Comparison of ENCODE assay signal across 33 mouse cellular contexts in the genomic region with DNA sequence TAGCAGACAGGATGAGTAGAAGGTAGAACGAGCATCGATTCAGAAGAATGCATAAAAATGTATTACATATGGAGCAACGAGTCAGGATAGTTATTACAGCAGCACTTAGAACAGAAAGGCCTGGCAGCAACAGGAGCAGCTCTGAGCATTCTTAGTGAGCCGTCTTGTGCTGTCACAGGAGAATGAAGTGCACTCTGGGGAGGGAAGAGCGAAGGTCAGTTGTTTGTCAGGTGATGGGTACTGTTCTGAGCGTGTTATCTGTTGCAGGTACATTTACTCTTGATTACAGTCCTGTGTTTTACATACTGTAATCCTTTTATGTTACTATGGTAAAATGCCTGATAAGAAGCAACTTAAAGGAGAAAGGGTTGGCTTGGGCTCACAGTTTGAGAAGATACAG.
"Had no signal": no experiment of that assay in that cellular context is flagged by ENCODE, and none has a peak within 500 bp of the region (broad histone marks: within the 10 kb centered on the region; RNA-seq: fewer than 3 reads in every experiment).

No protein-coding gene starts in this region.

- ATAC-seq: hindbrain, embryonic 16.5 days; hindbrain, postnatal 0 days; inflammation-experienced regulatory T-cells, adult 6 months had no signal

- H3K27me3 ChIP-seq: heart, embryonic 12.5 days; heart, embryonic 13.5 days; heart, embryonic 15.5 days; hindbrain, embryonic 12.5 days; hindbrain, embryonic 13.5 days; hindbrain, embryonic 15.5 days; kidney, embryonic 15.5 days had no signal

- H3K9ac ChIP-seq: heart, embryonic 12.5 days; heart, embryonic 13.5 days; heart, embryonic 15.5 days; hindbrain, embryonic 12.5 days; hindbrain, embryonic 13.5 days; hindbrain, embryonic 14.5 days; hindbrain, embryonic 15.5 days; kidney, embryonic 15.5 days had no signal

- H3K36me3 ChIP-seq: heart, embryonic 15.5 days; hindbrain, embryonic 15.5 days; kidney, embryonic 15.5 days had no signal

- H3K4me2 ChIP-seq: heart, embryonic 11.5 days; heart, embryonic 12.5 days; heart, embryonic 13.5 days; heart, embryonic 15.5 days; hindbrain, embryonic 12.5 days; hindbrain, embryonic 13.5 days; hindbrain, embryonic 14.5 days; hindbrain, embryonic 15.5 days; kidney, embryonic 15.5 days had no signal

- H3K9me3 ChIP-seq: heart, embryonic 13.5 days; heart, embryonic 15.5 days; hindbrain, embryonic 10.5 days; hindbrain, embryonic 13.5 days; hindbrain, embryonic 15.5 days; kidney, embryonic 15.5 days had no signal

- H3K4me3 ChIP-seq: heart, adult 2 months; heart, embryonic 10.5 days; heart, embryonic 12.5 days; heart, embryonic 13.5 days; heart, embryonic 15.5 days; hindbrain, embryonic 10.5 days; hindbrain, embryonic 12.5 days; hindbrain, embryonic 13.5 days; hindbrain, embryonic 15.5 days; kidney, embryonic 15.5 days; layer of hippocampus, adult 2 months; left cerebral cortex, adult 2 months had no signal

- DNase-seq: heart, adult 2 months; heart, postnatal 10 days; heart, postnatal 14 days; heart, postnatal 36 days; heart, postnatal 4 days; kidney, adult 11 months; kidney, adult 18-20 months; kidney, adult 2 months; kidney, adult 9 months; kidney, postnatal 10 days; kidney, postnatal 14 days; kidney, postnatal 25 days; kidney, postnatal 36 days; kidney, postnatal 4 days; layer of hippocampus, adult 9-11 months; layer of hippocampus, postnatal 36 days had no signal

- H3K27ac ChIP-seq: heart, adult 2 months; heart, embryonic 10.5 days; heart, embryonic 13.5 days; heart, embryonic 15.5 days; hindbrain, embryonic 10.5 days; hindbrain, embryonic 12.5 days; hindbrain, embryonic 13.5 days; hindbrain, embryonic 14.5 days; hindbrain, embryonic 15.5 days; hindbrain, postnatal 0 days; kidney, embryonic 15.5 days; kidney, postnatal 0 days; layer of hippocampus, adult 2 months; left cerebral cortex, adult 2 months had no signal

- H3K4me1 ChIP-seq: heart, embryonic 10.5 days; heart, embryonic 12.5 days; heart, embryonic 13.5 days; heart, embryonic 15.5 days; hindbrain, embryonic 10.5 days; hindbrain, embryonic 12.5 days; hindbrain, embryonic 13.5 days; hindbrain, embryonic 15.5 days; kidney, embryonic 15.5 days had no signal
